Mouse (Mus musculus): ENCODE measurements around the gene 3110082I17Rik. TPM values are rescaled to one million over a fixed set of nuclear protein-coding genes. Genes with fewer than 3 reads are reported as not detected.

3110082I17Rik gene
- polyA plus RNA-seq, 1 experiment, result 4.8 TPM

DNA sequence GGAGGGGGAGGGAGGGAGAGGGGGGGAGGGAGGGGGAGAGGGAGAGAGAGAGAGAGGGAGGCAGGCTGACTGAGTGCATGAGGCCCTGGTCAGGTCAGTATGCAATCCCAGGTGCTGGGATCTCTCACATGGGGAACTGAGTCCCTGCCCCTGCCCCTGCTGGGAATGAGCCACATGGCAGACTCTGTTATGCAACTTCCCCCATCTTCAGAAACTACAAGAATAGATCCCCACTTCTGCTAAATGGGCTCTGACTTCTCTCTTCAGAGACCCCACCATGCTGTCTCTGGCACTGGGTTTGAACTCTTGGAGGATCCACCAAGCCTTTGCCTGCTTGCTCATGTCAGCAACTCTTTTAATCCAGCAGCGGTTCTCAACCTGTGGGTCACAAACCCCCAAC lies 94.5 kb downstream of the 3110082I17Rik start:
- Histone ChIP-seq H3K27me3 (replicated peaks; ENCODE audit: control insufficient read depth, insufficient read depth, low read length) (no peaks in the 10 kb centered on the region), H3K27ac (ENCODE audit: insufficient read depth, low read depth, low read length) (no peak overlapping the region), H3K36me3 (ENCODE audit: control insufficient read depth, insufficient read depth, low read length) (no peaks in the 10 kb centered on the region), H3K4me3 (ENCODE audit: insufficient read depth, low read depth, low read length) (no peak overlapping the region), H3K4me1 (ENCODE audit: control insufficient read depth, insufficient read depth, low read length) (peaks cover 35% of the 10 kb centered on the region)
- peak; percentile 34 for DNase-seq
- no peak for TF ChIP-seq CTCF (conservative IDR thresholded peaks at IDR 0.05; ENCODE audit: insufficient read depth, insufficient read length, low read depth, low read length)
- TF ChIP-seq POLR2A (IDR thresholded peaks at IDR 0.05; ENCODE audit: low read depth, low read length), result no peak
- WGBS, result 81% methylated on average over 1 of the region's 1 CpGs

DNA sequence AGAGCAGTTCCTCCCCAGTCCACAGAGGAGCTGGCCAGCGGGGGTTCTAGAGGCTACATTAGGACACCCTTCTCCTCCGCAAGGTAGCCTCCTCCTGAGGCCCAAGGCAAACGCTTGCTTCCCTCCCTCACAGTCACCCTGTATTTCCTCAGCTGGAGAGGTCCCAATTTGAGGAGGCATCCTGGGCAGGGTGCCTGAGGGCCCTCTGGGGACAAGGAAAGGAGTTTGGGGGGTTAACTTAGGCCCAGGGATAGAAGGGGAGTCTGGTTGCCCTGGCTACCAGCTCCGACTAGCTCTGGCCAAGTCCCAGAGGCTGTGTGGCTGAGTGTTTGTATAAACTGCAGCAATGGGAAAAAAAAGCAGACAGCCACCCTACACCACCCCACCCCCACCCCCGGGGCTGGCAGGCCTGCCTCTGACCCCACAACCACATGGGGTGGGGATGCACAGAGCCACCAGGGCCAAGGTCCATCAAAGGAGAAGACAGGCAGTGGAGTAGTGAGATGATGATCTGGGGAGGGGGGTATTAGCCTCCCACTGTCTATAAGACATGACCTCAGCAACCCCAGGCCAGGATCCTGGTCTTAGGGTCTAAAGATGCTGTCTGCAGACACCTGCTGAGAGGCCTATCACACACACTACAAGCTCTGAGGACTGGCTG lies 95.3 kb downstream of the 3110082I17Rik start:
- 11% methylated on average over 5 of the region's 5 CpGs for WGBS
- TF ChIP-seq CTCF (conservative IDR thresholded peaks at IDR 0.05; ENCODE audit: insufficient read depth, insufficient read length, low read depth, low read length) (no peak), POLR2A (IDR thresholded peaks at IDR 0.05; ENCODE audit: low read depth, low read length) (no peak)
- H3K27ac ChIP-seq (ENCODE audit: insufficient read depth, low read depth, low read length), result peak overlapping the region; percentile 60
- peak; percentile 21 for DNase-seq
- H3K4me3 ChIP-seq (ENCODE audit: insufficient read depth, low read depth, low read length), result no peak overlapping the region
- no peaks in the 10 kb centered on the region for H3K27me3 ChIP-seq (replicated peaks; ENCODE audit: control insufficient read depth, insufficient read depth, low read length)
- no peaks in the 10 kb centered on the region for H3K36me3 ChIP-seq (ENCODE audit: control insufficient read depth, insufficient read depth, low read length)
- peaks cover 28% of the 10 kb centered on the region for H3K4me1 ChIP-seq (ENCODE audit: control insufficient read depth, insufficient read depth, low read length)

- 8% methylated on average over 12 of the region's 12 CpGs for WGBS
- H3K27me3 ChIP-seq (replicated peaks; ENCODE audit: control insufficient read depth, insufficient read depth, low read length), result no peaks in the 10 kb centered on the region
- H3K36me3 ChIP-seq (ENCODE audit: control insufficient read depth, insufficient read depth, low read length), result no peaks in the 10 kb centered on the region
- peak; percentile 95 for DNase-seq
- peaks cover 22% of the 10 kb centered on the region for H3K4me1 ChIP-seq (ENCODE audit: control insufficient read depth, insufficient read depth, low read length)
- peak; percentile 99 for TF ChIP-seq CTCF (conservative IDR thresholded peaks at IDR 0.05; ENCODE audit: insufficient read depth, insufficient read length, low read depth, low read length)
- TF ChIP-seq POLR2A (IDR thresholded peaks at IDR 0.05; ENCODE audit: low read depth, low read length), result no peak
- no peak overlapping the region for H3K4me3 ChIP-seq (ENCODE audit: insufficient read depth, low read depth, low read length)
- peak overlapping the region; percentile 60 for H3K27ac ChIP-seq (ENCODE audit: insufficient read depth, low read depth, low read length)
Observed at GRCm38 (mm10) chr5:139364260-139364910, 95.9 kb downstream of the 3110082I17Rik start.

DNA sequence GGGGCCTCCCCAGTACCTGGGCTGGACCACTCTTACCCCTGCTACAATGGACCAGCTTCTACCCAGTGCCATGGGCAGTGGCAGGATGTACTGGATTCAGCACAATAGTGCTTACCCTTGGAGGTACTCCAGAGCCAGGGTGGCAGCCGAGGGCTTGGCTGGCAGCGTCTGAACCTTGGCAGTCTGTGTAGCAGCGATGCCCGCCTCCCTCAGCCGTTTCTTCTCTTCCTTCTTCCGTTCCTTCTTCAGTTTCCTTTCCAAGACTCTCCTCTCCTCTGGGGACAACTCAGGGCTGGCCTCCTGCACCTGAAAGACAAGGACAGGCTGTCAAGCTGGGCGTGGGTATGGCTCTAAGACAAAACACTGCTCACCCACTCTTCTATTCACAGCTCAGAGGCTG lies 96.5 kb downstream of the 3110082I17Rik start:
- Histone ChIP-seq H3K27ac (ENCODE audit: insufficient read depth, low read depth, low read length) (no peak overlapping the region), H3K36me3 (ENCODE audit: control insufficient read depth, insufficient read depth, low read length) (no peaks in the 10 kb centered on the region), H3K27me3 (replicated peaks; ENCODE audit: control insufficient read depth, insufficient read depth, low read length) (no peaks in the 10 kb centered on the region), H3K4me1 (ENCODE audit: control insufficient read depth, insufficient read depth, low read length) (peaks cover 19% of the 10 kb centered on the region), H3K4me3 (ENCODE audit: insufficient read depth, low read depth, low read length) (no peak overlapping the region)
- TF ChIP-seq CTCF (conservative IDR thresholded peaks at IDR 0.05; ENCODE audit: insufficient read depth, insufficient read length, low read depth, low read length) (no peak), POLR2A (IDR thresholded peaks at IDR 0.05; ENCODE audit: low read depth, low read length) (no peak)
- WGBS, result 46% methylated on average over 7 of the region's 7 CpGs
- peak; percentile 12 for DNase-seq

DNA sequence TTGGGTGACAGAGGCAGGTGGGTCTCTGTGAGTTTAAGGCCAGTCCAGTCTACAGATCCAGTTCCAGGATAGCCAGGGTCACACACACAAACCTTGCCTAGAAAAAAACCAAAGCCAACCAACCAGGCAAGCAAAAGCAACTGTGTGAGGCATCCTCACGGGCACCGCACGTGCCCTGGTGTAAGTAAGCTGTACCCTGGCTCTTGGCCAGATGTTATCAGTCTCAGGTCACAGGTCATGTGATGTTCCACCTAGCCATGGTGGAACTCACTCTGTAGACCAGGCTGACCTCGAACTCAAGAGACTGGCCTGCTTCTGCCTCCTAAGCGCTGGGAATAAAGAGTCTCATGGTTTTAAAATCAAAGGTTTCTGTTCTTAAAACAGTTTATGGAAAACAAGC lies 101.1 kb downstream of the 3110082I17Rik start:
- H3K4me3 ChIP-seq (ENCODE audit: insufficient read depth, low read depth, low read length), result no peak overlapping the region
- no peaks in the 10 kb centered on the region for H3K27me3 ChIP-seq (replicated peaks; ENCODE audit: control insufficient read depth, insufficient read depth, low read length)
- no peak for TF ChIP-seq POLR2A (IDR thresholded peaks at IDR 0.05; ENCODE audit: low read depth, low read length)
- no peak for TF ChIP-seq CTCF (conservative IDR thresholded peaks at IDR 0.05; ENCODE audit: insufficient read depth, insufficient read length, low read depth, low read length)
- H3K27ac ChIP-seq (ENCODE audit: insufficient read depth, low read depth, low read length), result no peak overlapping the region
- 80% methylated on average over 5 of the region's 5 CpGs for WGBS
- no peak for DNase-seq
- H3K36me3 ChIP-seq (ENCODE audit: control insufficient read depth, insufficient read depth, low read length), result no peaks in the 10 kb centered on the region
- H3K4me1 ChIP-seq (ENCODE audit: control insufficient read depth, insufficient read depth, low read length), result no peaks in the 10 kb centered on the region; the same call in 1 of the 2 replicates

- TF ChIP-seq POLR2A (IDR thresholded peaks at IDR 0.05; ENCODE audit: low read depth, low read length) (no peak), CTCF (conservative IDR thresholded peaks at IDR 0.05; ENCODE audit: insufficient read depth, insufficient read length, low read depth, low read length) (peak; percentile 81)
- DNase-seq, result peak; percentile 75
- no peaks in the 10 kb centered on the region for H3K36me3 ChIP-seq (ENCODE audit: control insufficient read depth, insufficient read depth, low read length)
- no peaks in the 10 kb centered on the region for H3K27me3 ChIP-seq (replicated peaks; ENCODE audit: control insufficient read depth, insufficient read depth, low read length)
- WGBS, result 66% methylated on average over 2 of the region's 2 CpGs
- H3K27ac ChIP-seq (ENCODE audit: insufficient read depth, low read depth, low read length), result no peak overlapping the region
- no peaks in the 10 kb centered on the region for H3K4me1 ChIP-seq (ENCODE audit: control insufficient read depth, insufficient read depth, low read length)
- H3K4me3 ChIP-seq (ENCODE audit: insufficient read depth, low read depth, low read length), result no peak overlapping the region
Observed at GRCm38 (mm10) chr5:139358653-139359052, 101.7 kb downstream of the 3110082I17Rik start.

DNA sequence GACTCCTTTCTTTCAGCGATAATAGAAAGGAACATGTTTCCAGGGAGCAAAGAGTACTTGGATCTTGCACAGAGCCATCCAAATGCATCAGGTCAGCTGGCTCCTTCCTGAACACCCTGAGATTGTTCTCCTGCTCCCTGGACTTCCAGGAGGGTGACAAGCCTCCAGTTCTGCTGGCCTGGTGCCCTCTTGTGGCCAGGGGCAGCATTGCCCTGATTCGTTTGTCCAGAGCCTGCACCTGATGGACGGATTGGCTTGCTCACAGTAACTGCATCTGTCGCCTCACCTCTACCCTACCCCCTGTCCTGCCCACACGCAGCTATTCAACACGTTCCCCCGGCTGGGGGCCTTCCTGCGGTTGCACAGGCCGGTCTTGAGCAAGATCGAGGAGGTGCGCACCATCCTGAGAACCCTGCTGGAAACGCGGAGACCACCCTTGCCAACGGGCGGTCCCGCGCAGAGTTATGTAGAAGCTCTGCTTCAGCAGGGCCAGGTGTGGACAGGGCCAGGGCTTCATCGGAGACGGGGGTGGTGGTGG lies 105.0 kb downstream of the 3110082I17Rik start:
- Histone ChIP-seq H3K27ac (ENCODE audit: insufficient read depth, low read depth, low read length) (no peak overlapping the region), H3K36me3 (ENCODE audit: control insufficient read depth, insufficient read depth, low read length) (no peaks in the 10 kb centered on the region), H3K27me3 (replicated peaks; ENCODE audit: control insufficient read depth, insufficient read depth, low read length) (no peaks in the 10 kb centered on the region), H3K4me3 (ENCODE audit: insufficient read depth, low read depth, low read length) (no peak overlapping the region), H3K4me1 (ENCODE audit: control insufficient read depth, insufficient read depth, low read length) (no peaks in the 10 kb centered on the region)
- DNase-seq, result peak; percentile 92
- 35% methylated on average over 19 of the region's 19 CpGs for WGBS
- peak; percentile 99; the same call in 1 of the 2 replicates for TF ChIP-seq CTCF (conservative IDR thresholded peaks at IDR 0.05; ENCODE audit: insufficient read depth, insufficient read length, low read depth, low read length)
- no peak for TF ChIP-seq POLR2A (IDR thresholded peaks at IDR 0.05; ENCODE audit: low read depth, low read length)
